Mouse (Mus musculus): Measurements from ENCODE around the gene Lifr. TPM values are rescaled to one million over a fixed set of nuclear protein-coding genes. Genes with fewer than 3 reads are reported as not detected.

Lifr gene
- polyA plus RNA-seq, 1 experiment, result 101 TPM

DNA sequence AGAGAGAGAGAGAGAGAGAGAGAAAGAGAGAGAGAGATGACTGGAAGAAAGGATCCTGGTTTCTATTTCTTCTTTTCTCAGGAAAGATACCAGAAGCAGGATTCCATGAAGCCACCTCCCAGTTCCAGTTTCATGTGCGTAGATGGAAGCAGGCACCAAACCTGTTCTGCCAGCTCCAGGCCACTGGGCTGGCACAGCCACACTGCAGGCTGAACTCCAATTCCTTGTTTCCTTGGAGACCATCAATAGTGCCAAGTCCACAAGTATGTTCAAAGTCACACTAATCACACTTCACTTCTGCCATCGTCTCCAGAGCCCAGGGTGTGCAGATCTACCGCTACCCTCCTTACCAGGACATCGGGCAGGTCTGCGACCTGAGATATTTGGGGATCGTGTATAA is 15.2 kb upstream of the Lifr start:
- TF ChIP-seq POLR2A (IDR thresholded peaks at IDR 0.05; ENCODE audit: borderline replicate concordance, extremely low read depth, low read depth, low read length) (no peak), CTCF (IDR thresholded peaks at IDR 0.05; ENCODE audit: insufficient read depth, low read length) (no peak)
- peak; percentile 59 for DNase-seq
- WGBS, result 67% methylated on average over 6 of the region's 6 CpGs
- Histone ChIP-seq H3K4me3 (replicated peaks; ENCODE audit: extremely low read depth, low read depth, low read length) (no peak overlapping the region), H3K4me1 (ENCODE audit: control insufficient read depth, insufficient read depth, low read length) (peaks cover 11% of the 10 kb centered on the region)

DNA sequence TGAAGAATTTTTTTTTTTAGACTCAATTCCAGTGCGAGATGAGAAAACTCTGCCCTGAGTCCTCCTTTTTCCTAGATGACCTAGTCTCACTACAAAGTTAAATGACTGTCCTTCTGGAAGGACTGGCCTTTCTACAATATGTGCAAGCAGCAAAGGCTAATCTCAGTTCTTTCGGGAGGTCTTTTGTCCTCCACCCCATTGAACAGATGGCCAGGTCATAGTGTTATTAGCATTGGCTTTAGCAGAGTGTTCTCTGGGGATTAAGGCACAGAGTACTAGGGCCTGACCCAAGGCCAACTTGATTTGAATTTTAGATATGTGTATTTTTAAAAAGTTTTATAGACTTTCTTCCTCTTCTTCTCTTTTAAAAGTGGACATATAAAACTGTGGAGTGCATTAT is 12.1 kb upstream of the Lifr start:
- no peak for TF ChIP-seq POLR2A (IDR thresholded peaks at IDR 0.05; ENCODE audit: borderline replicate concordance, extremely low read depth, low read depth, low read length)
- no peak for TF ChIP-seq CTCF (IDR thresholded peaks at IDR 0.05; ENCODE audit: insufficient read depth, low read length)
- DNase-seq, result no peak
- Histone ChIP-seq H3K4me3 (replicated peaks; ENCODE audit: extremely low read depth, low read depth, low read length) (no peak overlapping the region), H3K4me1 (ENCODE audit: control insufficient read depth, insufficient read depth, low read length) (peaks cover 8% of the 10 kb centered on the region)
- WGBS, result 83% methylated on average over 2 of the region's 2 CpGs

- Histone ChIP-seq H3K4me3 (replicated peaks; ENCODE audit: extremely low read depth, low read depth, low read length) (no peak overlapping the region), H3K4me1 (ENCODE audit: control insufficient read depth, insufficient read depth, low read length) (peaks cover 4% of the 10 kb centered on the region)
- TF ChIP-seq POLR2A (IDR thresholded peaks at IDR 0.05; ENCODE audit: borderline replicate concordance, extremely low read depth, low read depth, low read length) (no peak), CTCF (IDR thresholded peaks at IDR 0.05; ENCODE audit: insufficient read depth, low read length) (no peak)
- DNase-seq, result no peak
- whole genome bisulfite sequencing, result 96% methylated on average over 4 of the region's 4 CpGs
Observed at GRCm38 (mm10) chr15:7079631-7080337, 10.6 kb upstream of the Lifr start.

- peaks cover 3% of the 10 kb centered on the region; the same call in 1 of the 2 replicates for H3K4me1 ChIP-seq (ENCODE audit: control insufficient read depth, insufficient read depth, low read length)
- no peak overlapping the region for H3K4me3 ChIP-seq (replicated peaks; ENCODE audit: extremely low read depth, low read depth, low read length)
- WGBS, result 57% methylated on average over 15 of the region's 15 CpGs
- no peak for DNase-seq
- TF ChIP-seq POLR2A (IDR thresholded peaks at IDR 0.05; ENCODE audit: borderline replicate concordance, extremely low read depth, low read depth, low read length), result no peak
- no peak for TF ChIP-seq CTCF (IDR thresholded peaks at IDR 0.05; ENCODE audit: insufficient read depth, low read length)
Observed at GRCm38 (mm10) chr15:7080916-7081626, 9.3 kb upstream of the Lifr start.

DNA sequence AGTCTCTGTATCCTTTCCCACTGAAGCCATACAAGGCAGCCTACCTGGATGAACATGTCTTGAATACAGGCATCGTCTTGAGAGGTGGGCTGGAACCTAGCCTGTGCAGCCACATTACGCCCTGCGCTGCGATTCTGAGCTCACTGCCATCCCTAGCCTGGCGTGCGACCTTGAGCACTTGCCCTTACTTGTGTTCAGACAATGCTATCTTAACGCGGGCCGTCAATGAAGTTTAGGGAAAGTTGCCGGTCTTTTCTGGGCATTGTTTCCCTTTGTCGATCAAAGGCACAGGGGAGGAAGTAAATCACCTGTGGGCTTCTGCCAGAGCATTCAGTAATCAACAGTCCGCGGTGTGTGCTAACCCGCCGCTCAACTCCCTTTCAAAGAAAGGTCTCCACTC is 8.6 kb upstream of the Lifr start:
- no peak for DNase-seq
- TF ChIP-seq CTCF (IDR thresholded peaks at IDR 0.05; ENCODE audit: insufficient read depth, low read length), result no peak
- TF ChIP-seq POLR2A (IDR thresholded peaks at IDR 0.05; ENCODE audit: borderline replicate concordance, extremely low read depth, low read depth, low read length), result no peak
- peaks cover 3% of the 10 kb centered on the region; the same call in 1 of the 2 replicates for H3K4me1 ChIP-seq (ENCODE audit: control insufficient read depth, insufficient read depth, low read length)
- WGBS, result 38% methylated on average over 15 of the region's 15 CpGs
- no peak overlapping the region for H3K4me3 ChIP-seq (replicated peaks; ENCODE audit: extremely low read depth, low read depth, low read length)

- WGBS, result over 99% methylated on average over 3 of the region's 3 CpGs
- no peak overlapping the region for H3K4me3 ChIP-seq (replicated peaks; ENCODE audit: extremely low read depth, low read depth, low read length)
- peaks cover 5% of the 10 kb centered on the region for H3K4me1 ChIP-seq (ENCODE audit: control insufficient read depth, insufficient read depth, low read length)
- no peak for DNase-seq
- no peak for TF ChIP-seq CTCF (IDR thresholded peaks at IDR 0.05; ENCODE audit: insufficient read depth, low read length)
Observed at GRCm38 (mm10) chr15:7082901-7083300, 7.5 kb upstream of the Lifr start.

DNA sequence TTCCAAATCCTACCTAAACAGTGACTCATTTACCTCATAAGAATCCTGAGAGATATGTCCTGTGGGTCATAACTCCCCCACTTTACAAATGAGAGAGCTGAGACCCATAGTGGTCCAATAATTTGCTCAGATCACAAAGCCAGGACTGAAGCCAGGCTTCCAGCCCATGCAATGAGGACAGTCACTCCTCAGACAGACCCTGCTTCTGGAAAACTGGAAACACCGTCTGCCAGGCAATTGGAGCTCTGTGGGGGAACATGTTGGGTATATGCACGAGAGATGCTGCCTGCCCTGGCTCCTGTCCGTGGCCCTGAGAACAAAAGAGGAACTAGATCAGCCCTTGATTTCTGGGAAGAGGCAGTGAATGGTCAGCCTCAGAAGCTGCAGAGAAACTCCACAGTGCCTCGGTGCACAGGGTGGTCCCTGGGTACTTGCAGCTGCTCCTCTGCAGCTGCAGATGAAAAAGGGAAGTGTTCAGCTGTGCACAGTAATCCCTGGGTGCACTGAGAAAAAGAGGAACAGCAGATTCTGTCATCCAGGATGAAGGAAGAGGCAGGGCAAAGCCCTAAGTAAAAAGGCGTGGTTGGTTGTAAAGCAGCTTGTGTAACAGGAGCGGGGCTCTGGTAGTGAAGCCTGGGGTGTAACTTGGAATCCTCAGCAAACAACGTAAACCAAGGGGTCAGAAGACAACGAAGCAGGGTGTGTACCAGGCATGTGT is 5.5 kb upstream of the Lifr start:
- no peak overlapping the region for H3K4me3 ChIP-seq (replicated peaks; ENCODE audit: extremely low read depth, low read depth, low read length)
- 43% methylated on average over 8 of the region's 8 CpGs for WGBS
- TF ChIP-seq POLR2A (IDR thresholded peaks at IDR 0.05; ENCODE audit: borderline replicate concordance, extremely low read depth, low read depth, low read length) (no peak), CTCF (IDR thresholded peaks at IDR 0.05; ENCODE audit: insufficient read depth, low read length) (no peak)
- H3K4me1 ChIP-seq (ENCODE audit: control insufficient read depth, insufficient read depth, low read length), result peaks cover 8% of the 10 kb centered on the region
- DNase-seq, result no peak

GRCm38 (mm10) chr15:7088691-7089090 is 1.7 kb upstream of the Lifr start:
- no peak for DNase-seq
- Histone ChIP-seq H3K4me1 (ENCODE audit: control insufficient read depth, insufficient read depth, low read length) (peaks cover 10% of the 10 kb centered on the region), H3K4me3 (replicated peaks; ENCODE audit: extremely low read depth, low read depth, low read length) (no peak overlapping the region)
- TF ChIP-seq POLR2A (IDR thresholded peaks at IDR 0.05; ENCODE audit: borderline replicate concordance, extremely low read depth, low read depth, low read length) (no peak), CTCF (IDR thresholded peaks at IDR 0.05; ENCODE audit: insufficient read depth, low read length) (no peak)
- 45% methylated on average over 2 of the region's 2 CpGs for WGBS

DNA sequence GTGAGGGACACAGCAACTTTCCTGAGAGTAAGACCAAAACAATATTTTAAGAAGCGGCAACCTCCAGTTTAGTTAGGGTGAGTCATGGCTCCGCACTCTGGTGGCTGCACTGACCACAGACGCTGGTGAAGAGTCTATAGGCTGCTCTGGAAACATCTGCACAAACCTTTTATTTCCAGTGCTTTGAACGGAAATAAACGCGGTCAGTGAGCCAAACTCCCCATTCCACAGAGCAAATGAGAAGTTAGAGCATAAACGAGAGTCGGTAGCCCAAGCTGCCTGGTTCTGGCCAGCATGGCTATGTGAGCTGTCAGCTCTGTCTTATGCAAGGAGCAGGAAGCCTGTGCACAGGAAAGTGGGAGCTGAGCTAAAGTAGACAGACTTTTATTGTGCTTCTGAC is 1.9 kb downstream of the Lifr start:
- Histone ChIP-seq H3K4me1 (ENCODE audit: control insufficient read depth, insufficient read depth, low read length) (peaks cover 10% of the 10 kb centered on the region), H3K4me3 (replicated peaks; ENCODE audit: extremely low read depth, low read depth, low read length) (no peak overlapping the region)
- 41% methylated on average over 8 of the region's 8 CpGs for WGBS
- TF ChIP-seq CTCF (IDR thresholded peaks at IDR 0.05; ENCODE audit: insufficient read depth, low read length), result no peak
- TF ChIP-seq POLR2A (IDR thresholded peaks at IDR 0.05; ENCODE audit: borderline replicate concordance, extremely low read depth, low read depth, low read length), result no peak
- no peak for DNase-seq
